Mouse (Mus musculus): ENCODE measurements at regions not wholly inside any gene's neighbourhood (a gene's known extent, or its start where the extent isn't known, plus 50 kb on each side); places are given as distances from the start of the nearest gene placed in this dataset.

GRCm38 (mm10) chr14:58494400-58494987 lies 424.1 kb downstream of the Fgf9 start:
- no peak for ATAC-seq (replicated peaks; ENCODE audit: low FRiP score)

GRCm38 (mm10) chr14:58492118-58492517 lies 421.8 kb downstream of the Fgf9 start:
- no peak for DNase-seq (ENCODE audit: low spot score)
- Histone ChIP-seq H3K4me1 (replicated peaks; ENCODE audit: control insufficient read depth, insufficient read depth, low read length) (no peaks in the 10 kb centered on the region), H3K27me3 (replicated peaks; ENCODE audit: control insufficient read depth, insufficient read depth, low read length) (no peaks in the 10 kb centered on the region), H3K9ac (ENCODE audit: low read depth, low read length) (no peak overlapping the region), H3K4me2 (no peak overlapping the region), H3K4me3 (ENCODE audit: low read depth, low read length) (no peak overlapping the region), H3K36me3 (ENCODE audit: control insufficient read depth, insufficient read depth, low read length) (no peaks in the 10 kb centered on the region), H3K27ac (ENCODE audit: low read depth, low read length) (no peak overlapping the region), H3K9me3 (ENCODE audit: control insufficient read depth, low read length) (no peaks in the 10 kb centered on the region)
- ATAC-seq (replicated peaks; ENCODE audit: low FRiP score) = no peak
- 74% methylated on average over 2 of the region's 2 CpGs for WGBS

More at GRCm38 (mm10) chr14:58494400-58494987, 424.1 kb downstream of the Fgf9 start:
- Histone ChIP-seq H3K9ac (ENCODE audit: low read depth, low read length) (no peak overlapping the region), H3K4me1 (replicated peaks; ENCODE audit: control insufficient read depth, insufficient read depth, low read length) (no peaks in the 10 kb centered on the region), H3K27ac (ENCODE audit: low read depth, low read length) (no peak overlapping the region), H3K4me3 (ENCODE audit: low read depth, low read length) (no peak overlapping the region), H3K27me3 (replicated peaks; ENCODE audit: control insufficient read depth, insufficient read depth, low read length) (no peaks in the 10 kb centered on the region), H3K36me3 (ENCODE audit: control insufficient read depth, insufficient read depth, low read length) (no peaks in the 10 kb centered on the region), H3K9me3 (ENCODE audit: control insufficient read depth, low read length) (no peaks in the 10 kb centered on the region), H3K4me2 (no peak overlapping the region)
- DNase-seq (ENCODE audit: low spot score) = no peak
- WGBS = 75% methylated on average over 5 of the region's 5 CpGs

GRCm38 (mm10) chr14:58488803-58489202 lies 418.5 kb downstream of the Fgf9 start:
- DNase-seq (ENCODE audit: low spot score) (no peak), ATAC-seq (replicated peaks; ENCODE audit: low FRiP score) (no peak)
- H3K27ac ChIP-seq (ENCODE audit: low read depth, low read length) = no peak overlapping the region
- H3K9me3 ChIP-seq (ENCODE audit: control insufficient read depth, low read length) = no peaks in the 10 kb centered on the region
- H3K27me3 ChIP-seq (replicated peaks; ENCODE audit: control insufficient read depth, insufficient read depth, low read length) = no peaks in the 10 kb centered on the region
- H3K4me3 ChIP-seq (ENCODE audit: low read depth, low read length) = no peak overlapping the region
- H3K4me2 ChIP-seq = no peak overlapping the region
- H3K36me3 ChIP-seq (ENCODE audit: control insufficient read depth, insufficient read depth, low read length) = no peaks in the 10 kb centered on the region
- no peaks in the 10 kb centered on the region for H3K4me1 ChIP-seq (replicated peaks; ENCODE audit: control insufficient read depth, insufficient read depth, low read length)
- WGBS = 84% methylated on average over 6 of the region's 6 CpGs
- no peak overlapping the region for H3K9ac ChIP-seq (ENCODE audit: low read depth, low read length)

- H3K4me1 ChIP-seq (replicated peaks; ENCODE audit: control insufficient read depth, insufficient read depth, low read length) = no peaks in the 10 kb centered on the region
- no peaks in the 10 kb centered on the region for H3K9me3 ChIP-seq (ENCODE audit: control insufficient read depth, low read length)
- 79% methylated on average over 6 of the region's 6 CpGs for WGBS
- no peak overlapping the region for H3K9ac ChIP-seq (ENCODE audit: low read depth, low read length)
- ATAC-seq (replicated peaks; ENCODE audit: low FRiP score) = no peak
- DNase-seq (ENCODE audit: low spot score) = no peak
- no peaks in the 10 kb centered on the region for H3K36me3 ChIP-seq (ENCODE audit: control insufficient read depth, insufficient read depth, low read length)
- H3K27ac ChIP-seq (ENCODE audit: low read depth, low read length) = no peak overlapping the region
- H3K4me3 ChIP-seq (ENCODE audit: low read depth, low read length) = no peak overlapping the region
- H3K27me3 ChIP-seq (replicated peaks; ENCODE audit: control insufficient read depth, insufficient read depth, low read length) = no peaks in the 10 kb centered on the region
- no peak overlapping the region for H3K4me2 ChIP-seq
These were observed 417.5 kb downstream of the Fgf9 start for GRCm38 (mm10) chr14:58487836-58488235.

GRCm38 (mm10) chr14:58480454-58480853 lies 410.1 kb downstream of the Fgf9 start:
- 82% methylated on average over 2 of the region's 2 CpGs for WGBS
- no peak overlapping the region for H3K9ac ChIP-seq (ENCODE audit: low read depth, low read length)
- no peak overlapping the region for H3K4me2 ChIP-seq
- DNase-seq (ENCODE audit: low spot score) = no peak
- H3K4me3 ChIP-seq (ENCODE audit: low read depth, low read length) = no peak overlapping the region
- H3K9me3 ChIP-seq (ENCODE audit: control insufficient read depth, low read length) = no peaks in the 10 kb centered on the region
- H3K4me1 ChIP-seq (replicated peaks; ENCODE audit: control insufficient read depth, insufficient read depth, low read length) = no peaks in the 10 kb centered on the region
- no peak for ATAC-seq (replicated peaks; ENCODE audit: low FRiP score)
- no peaks in the 10 kb centered on the region for H3K27me3 ChIP-seq (replicated peaks; ENCODE audit: control insufficient read depth, insufficient read depth, low read length)
- no peaks in the 10 kb centered on the region for H3K36me3 ChIP-seq (ENCODE audit: control insufficient read depth, insufficient read depth, low read length)
- H3K27ac ChIP-seq (ENCODE audit: low read depth, low read length) = no peak overlapping the region

GRCm38 (mm10) chr14:58470678-58471077 lies 400.3 kb downstream of the Fgf9 start:
- DNase-seq (ENCODE audit: low spot score) (no peak), ATAC-seq (replicated peaks; ENCODE audit: low FRiP score) (no peak)

GRCm38 (mm10) chr14:58468451-58468850 lies 398.1 kb downstream of the Fgf9 start:
- Histone ChIP-seq H3K4me3 (ENCODE audit: low read depth, low read length) (no peak overlapping the region), H3K4me2 (no peak overlapping the region), H3K4me1 (replicated peaks; ENCODE audit: control insufficient read depth, insufficient read depth, low read length) (no peaks in the 10 kb centered on the region), H3K27me3 (replicated peaks; ENCODE audit: control insufficient read depth, insufficient read depth, low read length) (no peaks in the 10 kb centered on the region), H3K36me3 (ENCODE audit: control insufficient read depth, insufficient read depth, low read length) (no peaks in the 10 kb centered on the region), H3K9me3 (ENCODE audit: control insufficient read depth, low read length) (no peaks in the 10 kb centered on the region), H3K9ac (ENCODE audit: low read depth, low read length) (no peak overlapping the region), H3K27ac (ENCODE audit: low read depth, low read length) (no peak overlapping the region)
- DNase-seq (ENCODE audit: low spot score) (no peak), ATAC-seq (replicated peaks; ENCODE audit: low FRiP score) (no peak)
- 71% methylated on average over 7 of the region's 7 CpGs for WGBS

More at GRCm38 (mm10) chr14:58470678-58471077, 400.3 kb downstream of the Fgf9 start:
- Histone ChIP-seq H3K27me3 (replicated peaks; ENCODE audit: control insufficient read depth, insufficient read depth, low read length) (no peaks in the 10 kb centered on the region), H3K27ac (ENCODE audit: low read depth, low read length) (no peak overlapping the region), H3K4me2 (no peak overlapping the region), H3K9me3 (ENCODE audit: control insufficient read depth, low read length) (no peaks in the 10 kb centered on the region), H3K36me3 (ENCODE audit: control insufficient read depth, insufficient read depth, low read length) (no peaks in the 10 kb centered on the region), H3K9ac (ENCODE audit: low read depth, low read length) (no peak overlapping the region), H3K4me1 (replicated peaks; ENCODE audit: control insufficient read depth, insufficient read depth, low read length) (no peaks in the 10 kb centered on the region), H3K4me3 (ENCODE audit: low read depth, low read length) (no peak overlapping the region)
- 52% methylated on average over 3 of the region's 3 CpGs for WGBS

- Histone ChIP-seq H3K4me1 (replicated peaks; ENCODE audit: control insufficient read depth, insufficient read depth, low read length) (no peaks in the 10 kb centered on the region), H3K27me3 (replicated peaks; ENCODE audit: control insufficient read depth, insufficient read depth, low read length) (no peaks in the 10 kb centered on the region), H3K36me3 (ENCODE audit: control insufficient read depth, insufficient read depth, low read length) (no peaks in the 10 kb centered on the region), H3K27ac (ENCODE audit: low read depth, low read length) (no peak overlapping the region), H3K4me3 (ENCODE audit: low read depth, low read length) (no peak overlapping the region), H3K4me2 (no peak overlapping the region), H3K9me3 (ENCODE audit: control insufficient read depth, low read length) (no peaks in the 10 kb centered on the region), H3K9ac (ENCODE audit: low read depth, low read length) (no peak overlapping the region)
- ATAC-seq (replicated peaks; ENCODE audit: low FRiP score) (no peak), DNase-seq (ENCODE audit: low spot score) (no peak)
- 86% methylated on average over 5 of the region's 5 CpGs for WGBS
These were observed 397.5 kb downstream of the Fgf9 start for GRCm38 (mm10) chr14:58467856-58468255.

- Histone ChIP-seq H3K4me1 (replicated peaks; ENCODE audit: control insufficient read depth, insufficient read depth, low read length) (no peaks in the 10 kb centered on the region), H3K27ac (ENCODE audit: low read depth, low read length) (no peak overlapping the region), H3K9me3 (ENCODE audit: control insufficient read depth, low read length) (no peaks in the 10 kb centered on the region), H3K36me3 (ENCODE audit: control insufficient read depth, insufficient read depth, low read length) (no peaks in the 10 kb centered on the region), H3K4me3 (ENCODE audit: low read depth, low read length) (no peak overlapping the region), H3K27me3 (replicated peaks; ENCODE audit: control insufficient read depth, insufficient read depth, low read length) (no peaks in the 10 kb centered on the region), H3K9ac (ENCODE audit: low read depth, low read length) (no peak overlapping the region), H3K4me2 (no peak overlapping the region)
- ATAC-seq (replicated peaks; ENCODE audit: low FRiP score) (no peak), DNase-seq (ENCODE audit: low spot score) (no peak)
- WGBS = 87% methylated on average over 5 of the region's 5 CpGs
These were observed 376.5 kb downstream of the Fgf9 start for GRCm38 (mm10) chr14:58446776-58447354.
